Mouse (Mus musculus): Measurements from ENCODE around the gene Exph5. TPM values are rescaled to one million over a fixed set of nuclear protein-coding genes. Genes with fewer than 3 reads are reported as not detected.

The Exph5 gene
- total and polyA plus RNA-seq, 2 experiments, result 2.7 to 11.9 TPM

DNA sequence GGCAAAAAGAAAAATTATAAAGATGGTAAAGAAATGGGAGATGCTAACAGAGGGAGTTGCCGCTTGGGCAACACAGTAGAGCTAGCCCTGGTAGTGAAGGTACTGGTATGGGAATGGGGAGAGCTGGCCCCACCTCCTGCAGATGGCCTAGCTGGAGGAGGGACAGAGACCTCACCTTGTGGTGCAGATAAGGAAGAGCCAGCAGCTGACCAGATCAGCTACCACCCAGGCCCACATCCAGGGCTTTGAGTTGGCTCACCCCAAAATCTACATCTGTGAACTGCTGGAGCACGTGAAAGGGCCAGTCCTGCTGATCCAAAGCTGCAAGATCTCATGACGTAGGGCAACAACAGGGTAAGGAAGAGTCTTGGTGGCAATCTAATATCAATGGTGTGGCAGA is 125.3 kb downstream of the Exph5 start:
- no peak overlapping the region for H3K27ac ChIP-seq (replicated peaks; ENCODE audit: insufficient read depth, low read depth, low read length)
- no peak overlapping the region for H3K4me3 ChIP-seq (ENCODE audit: insufficient read depth, low read depth, low read length)
- no peaks in the 10 kb centered on the region for H3K4me1 ChIP-seq (ENCODE audit: control insufficient read depth, insufficient read depth, low read length)
- H3K9ac ChIP-seq (ENCODE audit: low read depth, low read length), result no peak overlapping the region
- H3K79me2 ChIP-seq (ENCODE audit: control insufficient read depth, insufficient read depth, low read length), result no peaks in the 10 kb centered on the region
- TF ChIP-seq POLR2A (IDR thresholded peaks at IDR 0.05; ENCODE audit: extremely low read depth, insufficient read depth, low read length), result no peak
- TF ChIP-seq CTCF (IDR thresholded peaks at IDR 0.05; ENCODE audit: low read depth, low read length), result no peak
- no peaks in the 10 kb centered on the region for H3K27me3 ChIP-seq (ENCODE audit: control insufficient read depth, insufficient read depth, low read length)
- whole genome bisulfite sequencing, result 91% methylated on average over 3 of the region's 3 CpGs
- H3K36me3 ChIP-seq (ENCODE audit: control insufficient read depth, insufficient read depth, low read length), result no peaks in the 10 kb centered on the region
- DNase-seq (ENCODE audit: extremely low read depth, low read depth, low spot score), result no peak

Other genes starting within 250 kb of the Exph5 start
- 6.3 and 7.8 TPM in 2 replicates for gene Ddx10, start 53.6 kb upstream of the Exph5 start, total RNA-seq (2014; rRNA removed)
- 0.87 and 1.0 TPM in 2 replicates for gene Ddx10, start 53.6 kb upstream of the Exph5 start, polyA plus RNA-seq (2012; rRNA removed)
- gene Kdelc2, start 82.4 kb downstream of the Exph5 start, total RNA-seq (2014; rRNA removed), result 5.6 and 6.2 TPM in 2 replicates
- 2.0 and 2.4 TPM in 2 replicates for gene Kdelc2, start 82.4 kb downstream of the Exph5 start, polyA plus RNA-seq (2012; rRNA removed)
- gene 4930550C14Rik, start 100.7 kb downstream of the Exph5 start, total RNA-seq (2014; rRNA removed), result 0.28 and 0.34 TPM in 2 replicates
- not detected in 2 replicates for gene 4930550C14Rik, start 100.7 kb downstream of the Exph5 start, polyA plus RNA-seq (2012; rRNA removed)
- gene Atm, start 235.1 kb downstream of the Exph5 start, total RNA-seq (2014; rRNA removed), result 7.6 and 8.3 TPM in 2 replicates
- 0.77 and 0.93 TPM in 2 replicates for gene Atm, start 235.1 kb downstream of the Exph5 start, polyA plus RNA-seq (2012; rRNA removed)
- gene Npat, start 235.4 kb downstream of the Exph5 start, total RNA-seq (2014; rRNA removed), result 3.8 and 5.2 TPM in 2 replicates
- gene Npat, start 235.4 kb downstream of the Exph5 start, polyA plus RNA-seq (2012; rRNA removed), result 0.57 and 0.86 TPM in 2 replicates

Measured in liver, adult 2 months (tissue).